Mouse (Mus musculus) adrenal gland, postnatal 10 days (tissue): ENCODE data around the gene Akt1s1. TPM values are rescaled to one million over a fixed set of nuclear protein-coding genes. Genes with fewer than 3 reads are reported as not detected.
A peak's percentile ranks its signal among the peaks of the same experiment; 100 is the strongest.

Source experiments
- DNase-seq: peaks from one replicate; pipeline ENCODE4 v3.0.0; 2021; ENCODE audit warnings: mixed read lengths
- total RNA-seq, 2 experiments: library from RNA; stranded (reverse); gene quantifications; 2 replicates each; pipeline ENCODE4 v1.2.3; 2021

The Akt1s1 gene
- total RNA-seq, 2 experiments from 2014 or later, result 92.4 to 109 TPM

GRCm38 (mm10) chr7:44853065-44853464 is 4.3 kb downstream of the Akt1s1 start:
- DNase-seq, result no peak

- peak; percentile 53 for DNase-seq
These were observed 5.0 kb downstream of the Akt1s1 start for GRCm38 (mm10) chr7:44853596-44854355.

- peak; percentile 95 for DNase-seq
These were observed 5.7 kb downstream of the Akt1s1 start for GRCm38 (mm10) chr7:44854356-44855031.

GRCm38 (mm10) chr7:44855036-44855435 is 6.2 kb downstream of the Akt1s1 start:
- DNase-seq, result no peak

GRCm38 (mm10) chr7:44856265-44856916 is 7.6 kb downstream of the Akt1s1 start:
- DNase-seq, result no peak

- DNase-seq, result peak; percentile 90
These were observed 8.3 kb downstream of the Akt1s1 start, which contains the start of gene Pnkp for GRCm38 (mm10) chr7:44857042-44857552. Gene Pnkp, plus strand, starts transcription at chr7:44857139.

- DNase-seq, result peak; percentile 59
These were observed 9.1 kb downstream of the Akt1s1 start for GRCm38 (mm10) chr7:44857905-44858304.

GRCm38 (mm10) chr7:44859896-44860295 is 11.1 kb downstream of the Akt1s1 start:
- no peak for DNase-seq

- DNase-seq, result peak; percentile 84
These were observed 12.0 kb downstream of the Akt1s1 start for GRCm38 (mm10) chr7:44860576-44861428.

- no peak for DNase-seq
These were observed 12.6 kb downstream of the Akt1s1 start for GRCm38 (mm10) chr7:44861429-44861816.

GRCm38 (mm10) chr7:44862434-44862833 is 13.6 kb downstream of the Akt1s1 start:
- DNase-seq, result no peak

- no peak for DNase-seq
These were observed 14.4 kb downstream of the Akt1s1 start for GRCm38 (mm10) chr7:44863210-44863609.

- DNase-seq, result no peak
These were observed 15.2 kb downstream of the Akt1s1 start for GRCm38 (mm10) chr7:44863982-44864494.

GRCm38 (mm10) chr7:44864595-44865542 is 16.1 kb downstream of the Akt1s1 start:
- DNase-seq, result peak; percentile 51

GRCm38 (mm10) chr7:44866276-44867009 is 17.7 kb downstream of the Akt1s1 start:
- DNase-seq, result peak; percentile 90

- no peak for DNase-seq
These were observed 18.4 kb downstream of the Akt1s1 start for GRCm38 (mm10) chr7:44867010-44867702.

GRCm38 (mm10) chr7:44867802-44868201 is 19.0 kb downstream of the Akt1s1 start:
- DNase-seq, result no peak

- no peak for DNase-seq
These were observed 19.7 kb downstream of the Akt1s1 start for GRCm38 (mm10) chr7:44868465-44868864.
